Mouse (Mus musculus): ENCODE data around the gene Ngef. TPM values are rescaled to one million over a fixed set of nuclear protein-coding genes. Genes with fewer than 3 reads are reported as not detected.
A peak's percentile ranks its signal among the peaks of the same experiment; 100 is the strongest.

Gene Ngef
- total RNA-seq, 2 experiments from 2014 or later: 0.09 TPM; not detected in 1

DNA sequence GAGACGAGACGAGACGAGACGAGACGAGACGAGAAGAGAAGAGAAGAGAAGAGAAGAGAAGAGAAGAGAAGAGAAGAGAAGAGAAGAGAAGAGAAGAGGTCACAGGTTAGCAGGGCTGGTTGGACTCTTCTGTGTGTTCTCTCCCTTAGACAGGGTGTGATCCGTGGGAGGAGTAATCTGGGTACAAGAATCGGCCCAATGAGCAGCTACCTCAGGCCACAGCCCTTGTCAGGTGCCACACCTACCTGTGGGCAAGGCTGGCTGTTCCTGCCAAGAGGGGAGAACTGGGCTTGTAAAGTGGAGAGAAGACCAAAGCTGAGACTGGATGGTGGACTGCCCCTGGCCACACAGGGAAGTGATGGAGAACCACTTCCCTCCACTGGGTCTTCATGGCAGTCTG is 7.9 kb downstream of the Ngef start:
- no peak for DNase-seq (ENCODE audit: low spot score)

DNA sequence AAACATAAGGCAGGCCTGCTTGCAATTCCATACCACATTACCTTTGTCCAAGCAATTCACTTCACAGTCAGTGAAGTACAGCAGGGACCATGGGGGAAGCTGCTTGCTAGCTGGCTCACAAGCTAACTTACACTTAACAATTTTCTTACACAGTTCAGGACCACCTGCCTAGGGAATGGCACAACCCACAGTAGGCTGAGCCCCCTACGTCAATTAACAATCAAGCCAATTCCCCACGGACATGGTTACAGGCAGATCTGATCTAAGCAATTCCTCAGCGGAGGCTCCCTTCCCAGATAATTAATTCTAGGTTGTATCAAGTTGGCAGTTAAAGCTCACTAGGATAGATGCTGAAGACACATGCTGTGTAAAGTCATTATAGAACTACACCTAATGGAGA is 10.7 kb downstream of the Ngef start:
- no peak for DNase-seq (ENCODE audit: low spot score)

DNA sequence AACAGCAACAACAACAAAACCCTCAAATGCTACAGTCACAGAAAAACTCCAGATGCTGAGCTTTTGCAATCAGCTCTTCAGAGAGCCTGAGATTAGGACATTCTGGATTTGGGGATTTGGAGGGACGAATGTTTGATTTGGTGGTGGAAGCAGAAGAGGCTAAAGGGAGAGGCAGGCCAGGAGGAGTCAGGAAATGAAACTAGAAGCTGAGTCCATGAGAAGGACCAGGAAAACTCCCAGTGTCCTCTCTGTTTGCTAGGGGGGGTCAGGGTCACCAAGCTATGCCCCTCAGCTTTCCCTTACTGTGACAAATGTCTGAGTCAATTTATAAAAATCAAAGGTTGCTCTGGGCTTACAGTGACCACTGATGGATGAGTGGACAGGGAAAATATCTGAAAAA is 20.1 kb downstream of the Ngef start:
- no peak for DNase-seq (ENCODE audit: low spot score)

DNA sequence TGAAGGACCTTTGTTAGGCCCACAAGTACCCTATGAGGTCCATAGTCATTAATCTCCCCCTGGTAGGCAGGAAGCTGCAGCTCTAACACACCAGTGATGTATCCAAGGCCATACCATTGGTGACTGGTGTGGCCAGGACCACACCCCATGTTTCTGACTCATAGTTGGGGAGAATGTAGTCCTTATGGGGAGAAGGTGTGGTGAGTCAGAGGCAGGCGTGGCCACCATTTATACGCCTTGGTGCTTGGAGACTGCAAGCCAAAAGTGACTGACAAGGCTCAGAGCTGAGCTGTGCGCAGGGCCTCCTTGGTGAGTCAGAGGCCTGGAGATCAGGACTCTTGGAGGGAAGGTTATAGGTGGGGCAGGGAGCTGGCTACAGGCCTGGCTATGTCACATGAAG is 22.7 kb downstream of the Ngef start:
- DNase-seq (ENCODE audit: low spot score): no peak

DNA sequence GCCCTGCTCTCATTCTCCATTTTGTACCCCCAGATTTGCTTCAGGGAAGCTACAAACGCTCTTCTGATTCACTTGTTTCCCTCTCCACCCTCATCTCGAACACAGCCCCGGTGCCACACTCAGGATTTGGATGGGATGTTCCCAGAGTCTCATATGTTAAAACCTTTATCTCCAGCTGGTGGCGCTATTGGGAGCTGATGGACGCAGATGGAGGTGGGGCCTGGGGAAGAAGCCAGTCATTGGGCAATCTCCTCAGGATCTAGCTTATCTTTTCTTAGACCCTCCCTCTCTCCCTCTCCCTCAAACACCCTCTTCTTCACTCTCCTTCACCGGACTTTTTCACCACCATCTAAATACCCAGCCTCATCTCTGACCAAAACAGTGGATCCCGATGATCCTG is 32.1 kb downstream of the Ngef start:
- peak; percentile 54 for DNase-seq (ENCODE audit: low spot score)

DNA sequence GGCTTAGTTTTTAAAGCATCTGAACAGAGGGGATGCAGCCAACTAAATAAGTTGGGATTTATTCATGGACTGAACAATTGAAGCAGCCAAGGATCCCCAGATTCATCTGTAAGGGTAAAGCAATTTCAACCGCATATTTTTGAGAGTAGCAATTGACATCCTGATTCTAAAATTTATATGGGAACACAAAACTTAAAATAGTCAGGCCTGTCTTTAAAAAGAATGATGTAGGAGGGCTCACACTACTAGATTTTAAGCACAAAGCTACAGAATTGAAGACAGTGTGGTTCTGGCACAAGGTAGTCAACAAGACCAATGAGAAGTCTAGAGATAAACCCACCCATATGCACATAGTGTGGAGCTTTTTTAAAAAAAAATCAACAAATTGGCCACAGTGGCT is 36.7 kb downstream of the Ngef start:
- DNase-seq (ENCODE audit: low spot score): no peak

DNA sequence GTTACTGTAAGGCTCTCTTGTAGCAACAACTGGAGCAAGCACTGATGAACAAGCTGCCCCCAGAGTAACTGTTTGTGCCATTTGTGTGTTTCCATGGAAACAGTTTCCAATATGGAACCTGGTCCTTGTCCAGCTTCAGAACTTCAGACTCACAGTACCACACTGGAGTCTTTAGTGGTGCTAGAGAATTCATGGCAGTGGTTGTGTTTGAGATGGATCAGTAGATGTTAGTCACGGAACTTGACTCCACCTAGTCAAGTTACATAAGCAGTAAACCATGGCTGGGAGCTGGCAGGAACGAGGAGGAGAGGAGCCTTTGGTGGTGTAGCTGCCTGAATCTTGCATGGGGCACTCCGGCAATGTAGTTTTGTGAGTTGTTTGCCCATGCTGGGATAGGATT is 39.6 kb downstream of the Ngef start:
- no peak for DNase-seq (ENCODE audit: low spot score)

DNA sequence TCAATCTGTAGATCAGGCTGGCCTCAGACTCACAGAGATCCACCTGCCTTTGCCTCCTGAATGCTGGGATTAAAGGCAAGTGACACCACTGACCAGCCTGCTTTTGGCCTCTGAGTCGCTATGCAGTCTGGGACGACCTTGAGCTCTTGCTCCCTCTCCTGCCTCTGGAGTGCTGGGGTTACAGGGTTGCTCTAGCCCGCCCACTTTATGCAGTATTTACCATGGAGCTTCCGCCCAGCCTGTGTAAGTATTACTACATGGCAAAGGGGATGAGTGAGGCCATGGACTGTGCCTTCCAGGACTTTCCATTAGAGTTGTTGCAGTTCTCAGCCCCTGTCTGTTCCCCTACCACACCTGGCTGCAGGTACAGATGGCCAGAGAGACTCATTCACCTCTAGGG is 41.3 kb downstream of the Ngef start:
- DNase-seq (ENCODE audit: low spot score): no peak

DNA sequence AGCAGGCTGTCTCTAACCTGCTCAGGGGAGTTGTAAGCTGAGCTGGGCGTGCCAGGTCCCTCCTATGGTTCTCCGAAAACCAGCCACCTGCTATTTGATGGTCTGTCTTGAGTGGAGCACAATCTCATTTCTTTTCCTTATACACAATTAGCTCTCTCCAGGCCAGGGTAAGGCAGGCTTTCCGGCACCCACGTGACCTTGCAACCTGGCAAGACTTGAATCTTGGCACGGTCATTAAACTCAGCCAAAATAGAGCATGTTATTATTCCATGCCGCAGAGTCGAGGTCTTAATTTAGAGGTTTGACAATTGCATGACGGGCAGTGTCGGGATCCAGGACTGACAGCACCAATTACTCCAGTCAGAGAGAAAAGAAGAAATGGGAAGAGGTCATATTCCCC is 46.5 kb downstream of the Ngef start:
- DNase-seq (ENCODE audit: low spot score): no peak

DNA sequence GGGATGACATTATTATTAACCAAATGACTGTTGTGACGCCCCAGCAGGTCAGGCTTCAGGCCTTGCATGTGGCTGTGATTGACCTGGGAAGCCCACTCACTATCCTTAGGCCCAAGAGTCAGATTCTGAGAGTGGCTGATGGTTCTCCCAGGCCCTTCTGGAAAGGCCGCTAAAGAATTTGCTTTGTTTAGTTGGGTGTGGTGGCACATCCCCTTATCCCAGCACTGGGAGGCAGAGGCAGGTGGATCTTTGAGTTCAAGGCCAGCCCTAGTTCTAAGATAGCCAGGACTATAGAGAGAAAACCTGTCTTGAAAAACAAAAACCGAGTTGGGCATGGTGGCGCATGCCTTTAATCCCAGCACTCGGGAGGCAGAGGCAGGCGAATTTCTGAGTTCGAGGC is 48.6 kb downstream of the Ngef start:
- DNase-seq (ENCODE audit: low spot score): no peak

DNA sequence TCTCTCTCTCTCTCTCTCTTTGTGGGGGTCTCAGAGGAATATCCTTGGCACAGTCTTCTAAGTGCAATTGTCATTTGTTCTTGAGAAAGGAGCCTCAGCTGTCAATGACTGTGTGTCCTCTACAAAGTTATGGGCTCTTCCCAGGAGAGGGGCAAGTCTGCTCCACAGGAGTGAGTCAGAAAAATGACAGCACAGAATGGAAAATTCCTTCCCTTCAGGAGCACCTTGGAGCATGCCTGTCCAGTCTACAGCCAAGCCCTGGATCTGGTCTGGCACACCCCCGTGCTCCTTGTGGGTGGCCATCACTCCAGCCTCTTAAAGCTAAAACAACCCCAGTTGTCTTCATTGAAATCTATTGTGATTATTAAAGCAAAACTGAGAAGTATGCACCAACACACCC is 52.1 kb downstream of the Ngef start:
- DNase-seq (ENCODE audit: low spot score): no peak

DNA sequence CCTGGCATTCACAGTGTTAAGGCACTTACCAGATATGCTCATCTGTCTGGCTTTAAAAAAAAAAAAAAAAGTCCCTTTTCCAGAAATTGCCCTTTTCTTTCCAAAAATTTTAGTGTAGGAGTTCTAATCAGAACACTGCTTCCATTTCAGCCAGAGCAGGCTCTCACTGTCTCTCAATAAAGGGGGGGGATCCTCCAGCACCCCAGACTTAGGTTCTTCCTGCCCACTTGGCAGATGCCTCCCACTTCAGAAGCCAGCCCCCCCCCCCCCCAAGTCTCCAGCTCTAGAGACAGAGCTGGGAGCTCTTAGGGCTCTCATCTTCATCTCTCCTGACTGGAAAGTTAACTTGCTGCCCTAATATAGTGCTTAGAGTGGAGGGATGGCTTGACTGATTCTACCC is 53.2 kb downstream of the Ngef start:
- no peak for DNase-seq (ENCODE audit: low spot score)

DNA sequence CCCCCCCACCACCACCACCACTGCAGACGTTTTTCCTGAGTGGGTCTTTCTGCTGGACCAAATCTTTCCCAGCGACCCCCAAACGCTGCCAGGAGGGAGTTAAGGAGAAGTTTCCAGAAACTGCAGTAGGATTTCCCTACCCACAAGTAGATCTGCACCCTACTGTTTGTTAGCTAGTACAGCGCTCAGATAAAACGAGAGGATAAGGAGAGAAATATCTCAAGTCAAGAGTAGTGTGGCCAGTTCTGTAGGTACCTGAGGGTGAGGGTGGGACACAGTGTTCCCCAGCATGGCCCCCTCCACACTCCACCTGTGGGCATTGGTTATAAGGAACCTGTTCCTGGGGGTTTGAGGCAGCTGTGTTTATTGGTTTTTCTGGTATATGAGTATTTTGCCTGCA is 62.8 kb downstream of the Ngef start:
- no peak for DNase-seq (ENCODE audit: low spot score)

DNA sequence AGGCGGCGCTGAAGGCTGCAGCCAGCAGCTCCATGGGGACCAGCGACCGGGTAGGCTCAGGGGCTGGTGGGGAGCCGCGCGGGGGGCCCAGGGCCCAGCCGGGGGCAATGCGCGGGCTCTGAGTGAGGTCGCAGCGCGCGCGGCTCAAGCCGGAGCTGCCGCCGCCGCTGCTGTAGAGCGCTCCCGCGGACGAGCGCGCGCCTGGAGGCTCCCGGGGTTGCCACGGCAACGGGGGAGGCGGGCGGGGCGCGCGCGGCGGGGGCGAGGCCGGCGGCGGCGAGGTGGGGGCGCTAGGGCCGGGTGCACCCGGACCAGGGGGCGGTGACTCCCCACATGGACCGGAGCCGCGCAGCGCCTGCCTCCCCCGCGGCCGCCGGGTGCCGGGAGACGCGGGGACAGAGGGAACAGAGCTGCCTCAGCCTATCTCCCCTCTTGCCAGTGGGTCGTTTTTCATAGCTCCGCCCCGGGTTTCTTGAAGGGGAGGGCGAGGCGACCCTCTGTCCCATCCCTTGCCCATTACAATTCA is 63.4 kb downstream of the Ngef start:
- no peak for DNase-seq (ENCODE audit: low spot score)

DNA sequence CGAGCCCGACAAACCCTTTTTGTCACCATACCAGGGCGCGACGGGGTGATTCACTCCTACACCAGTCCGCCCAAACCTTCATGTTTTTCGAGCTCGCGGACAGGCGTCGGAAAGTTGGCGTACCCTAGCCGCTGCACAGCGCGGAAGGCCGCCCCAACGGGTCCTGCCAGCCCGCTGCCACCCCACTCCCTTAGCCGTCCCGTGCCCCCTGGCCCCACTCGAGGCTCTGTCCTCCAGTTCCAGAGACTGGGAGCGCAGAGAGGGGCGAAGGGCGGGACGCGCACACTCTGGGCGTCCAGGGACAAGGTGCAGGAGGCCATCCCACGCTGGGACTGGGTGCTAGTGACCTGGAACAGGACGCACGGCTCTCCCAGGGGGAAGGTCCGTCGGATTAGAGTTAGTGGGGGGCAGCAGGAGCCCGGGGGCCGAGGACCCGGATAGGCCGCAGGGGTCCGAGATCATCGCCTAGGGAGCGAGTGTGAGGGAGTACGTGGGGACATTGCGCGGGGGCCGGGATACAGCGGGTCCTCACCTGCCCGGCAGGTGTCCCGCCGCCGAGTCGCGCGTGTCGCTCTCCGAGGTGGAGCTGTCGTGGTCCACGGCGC is 64.0 kb downstream of the Ngef start, which contains the start of gene Neu2:
TSS of gene Neu2 (plus strand) at position 329 of the 605 bp plus-strand sequence.
- no peak for DNase-seq (ENCODE audit: low spot score)

DNA sequence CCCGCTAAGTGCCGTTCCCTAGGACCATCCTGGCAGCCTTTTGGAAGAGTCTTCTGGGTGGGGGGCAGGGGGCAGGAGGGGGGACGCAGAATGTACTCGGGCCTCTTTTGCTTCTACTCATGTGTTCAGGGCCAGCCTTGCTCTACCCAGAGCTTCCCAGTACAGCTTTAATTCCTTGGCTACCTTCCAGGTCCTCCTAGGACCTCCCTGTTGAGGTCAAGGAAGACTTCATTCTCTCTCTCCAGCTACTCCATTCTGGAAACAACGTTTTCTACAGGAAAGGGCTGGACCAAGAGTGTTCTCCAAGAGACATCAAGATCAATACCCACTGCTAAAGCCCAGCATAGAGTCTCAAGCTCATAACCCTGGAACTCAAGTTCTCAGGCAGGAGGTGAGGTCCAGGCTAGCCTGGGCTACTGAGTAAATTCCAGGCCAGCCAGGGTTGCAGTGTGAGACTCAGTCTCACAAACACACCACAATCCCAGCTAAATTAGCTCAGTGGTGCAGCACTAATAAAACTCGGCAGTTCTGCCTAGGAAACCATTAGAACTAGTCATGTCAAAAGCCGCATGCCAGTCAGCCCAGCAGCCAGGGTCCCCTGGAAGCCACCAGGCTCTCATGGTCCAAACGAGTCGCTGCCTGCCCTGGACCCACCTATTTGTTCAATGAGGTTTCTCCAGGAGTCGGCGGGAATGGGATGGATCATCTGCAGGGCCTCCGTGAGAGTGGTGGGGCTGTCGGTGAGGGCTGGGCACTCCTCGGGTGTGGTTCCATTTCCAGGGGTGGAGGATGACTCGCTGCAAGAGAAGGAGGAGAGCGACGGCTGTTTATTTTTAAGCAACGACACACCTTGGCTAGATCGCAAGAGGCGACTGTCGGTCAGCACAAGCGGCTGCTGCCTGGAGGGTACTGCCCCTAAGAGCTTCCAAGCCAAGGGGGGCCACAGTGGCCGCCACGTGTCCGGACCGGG is 64.8 kb downstream of the Ngef start:
- no peak for DNase-seq (ENCODE audit: low spot score)

DNA sequence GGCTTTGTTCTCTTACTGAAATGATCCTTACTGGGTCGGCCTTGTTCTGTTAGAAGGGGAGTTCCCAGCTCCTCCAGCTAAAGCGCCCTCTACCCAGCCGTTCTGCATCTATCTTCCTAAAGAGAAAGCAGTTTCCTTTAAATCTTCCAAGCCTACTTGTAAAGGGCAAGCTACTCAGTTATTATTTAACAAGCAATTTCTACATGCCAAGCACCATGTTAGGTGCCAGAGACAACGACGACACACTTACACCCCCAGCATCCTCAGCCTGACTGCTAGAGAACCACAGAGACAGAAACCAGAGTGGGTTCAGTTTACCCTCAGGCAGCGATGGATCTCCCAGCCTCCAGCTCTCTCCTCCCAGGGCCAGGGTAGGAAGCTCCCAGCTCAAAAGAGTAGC is 65.8 kb downstream of the Ngef start:
- DNase-seq (ENCODE audit: low spot score): no peak

DNA sequence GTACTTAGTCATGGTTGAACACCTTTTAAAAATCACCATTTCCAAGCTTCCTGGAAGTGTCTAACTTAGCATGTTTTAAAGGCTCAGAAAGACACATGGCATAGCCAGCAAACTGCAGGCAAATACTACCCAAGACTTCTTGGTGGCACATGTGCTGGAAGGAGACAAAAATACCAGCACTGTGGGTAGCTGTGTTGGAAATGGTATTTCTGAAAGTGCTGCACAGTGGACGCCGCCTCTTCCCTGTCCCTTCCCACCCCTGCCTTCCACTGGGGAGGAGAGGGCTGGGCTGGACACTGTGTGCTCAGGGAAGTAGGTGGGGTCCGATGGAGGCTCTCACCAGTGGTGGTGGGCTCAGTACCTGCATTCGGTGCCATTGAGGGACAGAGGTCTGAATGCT is 68.1 kb downstream of the Ngef start:
- no peak for DNase-seq (ENCODE audit: low spot score)

DNA sequence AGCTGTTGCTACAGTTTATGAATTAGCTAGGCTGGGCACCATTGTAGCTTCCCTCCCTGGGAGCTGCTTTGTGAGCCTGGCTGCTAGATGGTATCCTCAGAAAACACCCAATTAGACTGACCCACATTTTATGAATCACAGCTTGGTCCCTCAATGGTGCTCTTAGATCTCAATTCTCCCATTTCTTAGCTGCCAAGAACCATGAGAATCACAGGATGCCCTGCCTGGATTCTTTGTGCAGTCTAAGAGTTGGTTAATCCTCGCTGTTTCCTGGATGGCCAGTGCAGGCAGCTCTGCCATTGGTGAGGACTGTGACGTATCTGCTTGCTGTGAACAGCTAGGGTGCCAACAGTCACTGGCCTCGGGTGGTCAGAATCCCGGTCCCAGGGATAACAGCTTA is 80.1 kb downstream of the Ngef start:
- DNase-seq (ENCODE audit: low spot score): no peak

DNA sequence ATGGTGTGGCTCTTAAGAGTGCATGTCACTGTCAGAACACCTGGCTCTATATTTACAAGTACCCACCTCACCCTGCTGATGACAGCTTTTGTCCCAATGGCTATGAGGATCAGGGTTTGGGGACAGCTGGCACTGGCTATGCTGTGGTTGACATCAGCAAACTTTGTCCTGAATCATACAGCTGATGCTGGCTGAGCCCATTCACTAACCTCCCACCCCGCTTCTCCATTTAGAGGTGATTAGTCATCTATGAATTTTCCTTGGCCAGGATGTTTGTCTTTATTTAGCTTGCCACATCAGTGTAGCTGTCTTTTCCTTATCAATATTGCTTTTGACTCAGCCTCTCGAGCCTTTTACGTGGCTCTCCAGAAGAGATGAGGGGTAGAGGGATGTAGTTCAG is 81.4 kb downstream of the Ngef start:
- no peak for DNase-seq (ENCODE audit: low spot score)

DNA sequence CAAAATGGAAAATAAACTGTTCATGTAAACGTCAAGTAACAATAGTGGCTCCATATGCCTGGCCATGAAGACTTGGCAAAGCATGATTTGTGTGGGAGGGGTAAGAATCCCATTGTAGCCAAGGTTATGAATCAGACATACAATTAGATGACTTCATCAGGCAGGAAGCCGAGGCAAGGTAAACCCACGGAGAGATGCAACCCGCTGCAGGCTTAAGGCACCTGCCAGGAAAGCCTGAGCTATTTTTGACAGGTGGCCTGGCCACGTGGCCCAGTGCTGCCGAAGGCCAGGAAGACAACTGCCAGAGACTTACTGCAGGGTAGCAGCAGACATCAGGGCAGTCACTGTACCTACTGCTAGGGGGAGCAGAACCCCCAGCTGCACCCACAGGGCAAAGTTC is 87.3 kb downstream of the Ngef start:
- peak; percentile 45 for DNase-seq (ENCODE audit: low spot score)

DNA sequence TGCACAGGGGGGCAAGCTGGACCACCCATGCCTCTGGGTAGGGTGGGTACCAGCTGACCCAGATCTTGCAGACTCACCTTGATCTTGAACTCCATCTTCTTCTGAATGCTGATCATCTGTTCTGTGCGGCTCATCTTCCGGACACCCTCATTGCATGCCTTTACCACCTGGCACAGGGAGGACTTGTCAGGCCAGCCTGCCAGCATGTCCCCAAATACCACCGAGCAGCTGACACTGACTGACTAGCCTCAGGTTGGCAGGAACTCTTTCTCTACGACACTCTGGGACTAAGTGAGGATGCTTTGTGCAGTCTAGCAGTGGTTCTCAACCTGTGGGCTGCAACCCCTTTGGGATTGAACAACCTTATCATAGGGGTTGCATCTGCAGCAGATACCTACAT is 91.1 kb downstream of the Ngef start:
- DNase-seq (ENCODE audit: low spot score): peak; percentile 24
